16 mouse cellular contexts compared by ENCODE assay signal in the genomic region with DNA sequence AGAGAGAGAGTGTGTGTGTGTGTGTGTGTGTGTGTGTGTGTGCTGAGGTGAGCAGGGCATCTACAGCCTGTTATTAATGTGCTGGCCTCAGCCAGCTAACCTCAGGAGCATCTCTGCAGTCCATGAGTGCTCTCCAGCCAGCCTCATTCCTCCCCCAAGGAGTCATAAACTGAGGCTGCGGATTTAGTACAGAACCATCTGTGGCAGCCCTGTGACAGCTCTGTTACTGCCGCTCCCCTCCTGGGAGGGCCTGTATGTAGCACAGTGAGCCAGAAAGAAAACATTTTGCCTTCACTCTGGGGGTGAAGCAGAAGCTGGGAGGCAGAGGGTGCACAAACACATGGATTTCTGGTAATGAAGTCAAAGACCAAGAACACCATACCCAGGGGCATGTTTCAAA.
DNase-seq lines count a peak whose midpoint lies in the region; ATAC-seq and TF ChIP-seq lines count a peak whose summit lies in the region.
"Had no signal": no experiment of that assay in that cellular context is flagged by ENCODE, and none has a peak within 500 bp of the region (broad histone marks: within the 10 kb centered on the region; RNA-seq: fewer than 3 reads in every experiment).

No protein-coding gene starts in this region.

- no peaks in the 10 kb centered on the region for H3K27me3 ChIP-seq in hindbrain, embryonic 15.5 days
- no peaks in the 10 kb centered on the region for H3K27me3 ChIP-seq in hindbrain, postnatal 0 days (ENCODE audit: insufficient read depth, low read length)
- H3K27me3 ChIP-seq in limb, embryonic 11.5 days (ENCODE audit: control insufficient read depth, insufficient read depth, low read length): no peaks in the 10 kb centered on the region
- no peaks in the 10 kb centered on the region for H3K27me3 ChIP-seq in limb, embryonic 10.5 days (ENCODE audit: low read depth, poor library complexity, severe bottlenecking)
- no peaks in the 10 kb centered on the region for H3K27me3 ChIP-seq in limb, embryonic 12.5 days
- H3K27me3 ChIP-seq in heart, embryonic 12.5 days (replicated peaks): no peaks in the 10 kb centered on the region
- H3K27me3 ChIP-seq in heart, embryonic 10.5 days (ENCODE audit: insufficient read depth, poor library complexity, severe bottlenecking): no peaks in the 10 kb centered on the region
- H3K27me3 ChIP-seq: forebrain, embryonic 15.5 days; hindbrain, embryonic 13.5 days had no signal

- no peak for DNase-seq in hindbrain, postnatal 0 days (ENCODE audit: low spot score)
- peak; percentile 24 for DNase-seq in limb, embryonic 11.5 days (ENCODE audit: low spot score)
- DNase-seq in limb, embryonic 10.5 days (ENCODE audit: low spot score): no peak
- DNase-seq in embryo, embryonic 11 days: peak; percentile 18
- no peak for DNase-seq in heart, embryonic 10.5 days (ENCODE audit: low spot score)
- DNase-seq: adrenal gland, postnatal 14 days; cerebellum, postnatal 14 days; gastrocnemius, postnatal 36 days; kidney, postnatal 25 days; thymus, adult 18-20 months had no signal

- H3K36me3 ChIP-seq in hindbrain, embryonic 15.5 days: no peaks in the 10 kb centered on the region
- H3K36me3 ChIP-seq in hindbrain, postnatal 0 days (ENCODE audit: insufficient read depth, low read length): no peaks in the 10 kb centered on the region
- no peaks in the 10 kb centered on the region for H3K36me3 ChIP-seq in limb, embryonic 11.5 days (ENCODE audit: control insufficient read depth, insufficient read depth, low read length)
- no peaks in the 10 kb centered on the region for H3K36me3 ChIP-seq in limb, embryonic 10.5 days
- H3K36me3 ChIP-seq in limb, embryonic 12.5 days: no peaks in the 10 kb centered on the region
- H3K36me3 ChIP-seq in heart, embryonic 12.5 days: no peaks in the 10 kb centered on the region
- H3K36me3 ChIP-seq in heart, embryonic 10.5 days: no peaks in the 10 kb centered on the region
- H3K36me3 ChIP-seq: forebrain, embryonic 15.5 days; hindbrain, embryonic 13.5 days had no signal

- no peak overlapping the region for H3K4me2 ChIP-seq in hindbrain, embryonic 15.5 days
- no peak overlapping the region for H3K4me2 ChIP-seq in hindbrain, postnatal 0 days (ENCODE audit: low read depth, low read length)
- H3K4me2 ChIP-seq in limb, embryonic 11.5 days (ENCODE audit: low read depth, severe bottlenecking): no peak overlapping the region
- no peak overlapping the region for H3K4me2 ChIP-seq in limb, embryonic 12.5 days
- no peak overlapping the region for H3K4me2 ChIP-seq in heart, embryonic 12.5 days
- H3K4me2 ChIP-seq: forebrain, embryonic 15.5 days; hindbrain, embryonic 13.5 days had no signal

- H3K9ac ChIP-seq in hindbrain, embryonic 15.5 days: no peak overlapping the region
- H3K9ac ChIP-seq in hindbrain, postnatal 0 days (replicated peaks; ENCODE audit: low read length): no peak overlapping the region
- H3K9ac ChIP-seq in limb, embryonic 11.5 days (ENCODE audit: low read length): no peak overlapping the region
- no peak overlapping the region for H3K9ac ChIP-seq in limb, embryonic 12.5 days (replicated peaks)
- H3K9ac ChIP-seq in heart, embryonic 12.5 days: no peak overlapping the region
- H3K9ac ChIP-seq: forebrain, embryonic 15.5 days; hindbrain, embryonic 13.5 days; liver, embryonic 14.5 days had no signal

- 44% methylated on average over 2 of the region's 2 CpGs for WGBS in hindbrain, embryonic 15.5 days
- 37% methylated on average over 2 of the region's 2 CpGs for WGBS in hindbrain, postnatal 0 days
- 3% methylated on average over 2 of the region's 2 CpGs for WGBS in limb, embryonic 11.5 days
- WGBS in limb, embryonic 10.5 days: 21% methylated on average over 2 of the region's 2 CpGs
- WGBS in limb, embryonic 12.5 days: 9% methylated on average over 2 of the region's 2 CpGs
- 46% methylated on average over 2 of the region's 2 CpGs for WGBS in heart, embryonic 12.5 days
- 51% methylated on average over 2 of the region's 2 CpGs for WGBS in heart, embryonic 10.5 days

- H3K4me1 ChIP-seq in hindbrain, embryonic 15.5 days (replicated peaks): peaks cover 3% of the 10 kb centered on the region; the same call in 1 of the 2 replicates
- no peaks in the 10 kb centered on the region for H3K4me1 ChIP-seq in hindbrain, postnatal 0 days (ENCODE audit: insufficient read depth, low read length)
- no peaks in the 10 kb centered on the region for H3K4me1 ChIP-seq in limb, embryonic 11.5 days (ENCODE audit: control insufficient read depth, insufficient read depth, low read length)
- no peaks in the 10 kb centered on the region for H3K4me1 ChIP-seq in limb, embryonic 10.5 days
- H3K4me1 ChIP-seq in limb, embryonic 12.5 days (replicated peaks): peaks cover 8% of the 10 kb centered on the region
- H3K4me1 ChIP-seq in heart, embryonic 12.5 days (replicated peaks): no peaks in the 10 kb centered on the region
- no peaks in the 10 kb centered on the region for H3K4me1 ChIP-seq in heart, embryonic 10.5 days

- H3K9me3 ChIP-seq in hindbrain, embryonic 15.5 days: no peaks in the 10 kb centered on the region
- no peaks in the 10 kb centered on the region for H3K9me3 ChIP-seq in hindbrain, postnatal 0 days (ENCODE audit: low read length)
- H3K9me3 ChIP-seq in limb, embryonic 11.5 days (ENCODE audit: control insufficient read depth, low read length): no peaks in the 10 kb centered on the region
- no peaks in the 10 kb centered on the region for H3K9me3 ChIP-seq in limb, embryonic 10.5 days (replicated peaks)
- H3K9me3 ChIP-seq in limb, embryonic 12.5 days: no peaks in the 10 kb centered on the region
- H3K9me3 ChIP-seq in heart, embryonic 12.5 days (replicated peaks): no peaks in the 10 kb centered on the region
- H3K9me3 ChIP-seq in heart, embryonic 10.5 days: no peaks in the 10 kb centered on the region
- H3K9me3 ChIP-seq: forebrain, embryonic 15.5 days; hindbrain, embryonic 13.5 days had no signal

- TF ChIP-seq CTCF in hindbrain, postnatal 0 days (IDR thresholded peaks at IDR 0.05; ENCODE audit: low read depth): no peak

- no peak overlapping the region for H3K27ac ChIP-seq in hindbrain, embryonic 15.5 days (replicated peaks)
- H3K27ac ChIP-seq in hindbrain, postnatal 0 days: no peak overlapping the region
- no peak overlapping the region for H3K27ac ChIP-seq in limb, embryonic 11.5 days (replicated peaks; ENCODE audit: low read depth, low read length)
- no peak overlapping the region for H3K27ac ChIP-seq in limb, embryonic 10.5 days
- H3K27ac ChIP-seq in limb, embryonic 12.5 days: no peak overlapping the region
- no peak overlapping the region for H3K27ac ChIP-seq in heart, embryonic 12.5 days (ENCODE audit: poor library complexity, severe bottlenecking)
- no peak overlapping the region for H3K27ac ChIP-seq in heart, embryonic 10.5 days
- H3K27ac ChIP-seq: forebrain, embryonic 15.5 days; hindbrain, embryonic 13.5 days; liver, embryonic 14.5 days had no signal

- ATAC-seq in hindbrain, embryonic 15.5 days (ENCODE audit: low FRiP score, low read depth): peak; percentile 38; the same call in 1 of the 2 replicates
- ATAC-seq in hindbrain, postnatal 0 days: no peak
- ATAC-seq in limb, embryonic 11.5 days (ENCODE audit: insufficient number of reproducible peaks, low FRiP score, low TSS enrichment, low read depth): no peak
- ATAC-seq in limb, embryonic 12.5 days (ENCODE audit: insufficient number of reproducible peaks, insufficient read depth, low FRiP score, low TSS enrichment, low read depth): peak; percentile 59; the same call in 1 of the 2 replicates
- no peak for ATAC-seq in heart, embryonic 12.5 days (ENCODE audit: insufficient number of reproducible peaks, low FRiP score)
- ATAC-seq: forebrain, embryonic 15.5 days had no signal

- no peak overlapping the region for H3K4me3 ChIP-seq in hindbrain, embryonic 15.5 days
- no peak overlapping the region for H3K4me3 ChIP-seq in hindbrain, postnatal 0 days (ENCODE audit: low read length)
- H3K4me3 ChIP-seq in limb, embryonic 11.5 days (ENCODE audit: low read depth, low read length): no peak overlapping the region
- no peak overlapping the region for H3K4me3 ChIP-seq in limb, embryonic 10.5 days
- no peak overlapping the region for H3K4me3 ChIP-seq in limb, embryonic 12.5 days (replicated peaks)
- H3K4me3 ChIP-seq in heart, embryonic 12.5 days: no peak overlapping the region
- no peak overlapping the region for H3K4me3 ChIP-seq in heart, embryonic 10.5 days
- H3K4me3 ChIP-seq: forebrain, embryonic 15.5 days; hindbrain, embryonic 13.5 days had no signal

Comparison
In these comparisons a context has a peak if more than half of its experiments do, and no peak if none do; other contexts are left out.
1. ATAC-seq: peak in hindbrain, embryonic 15.5 days (single experiment) and limb, embryonic 12.5 days (single experiment); none in hindbrain, postnatal 0 days (single experiment), limb, embryonic 11.5 days (single experiment) and heart, embryonic 12.5 days (single experiment).
2. DNase-seq: peak in limb, embryonic 11.5 days (single experiment) and embryo, embryonic 11 days (single experiment); none in hindbrain, postnatal 0 days (single experiment), limb, embryonic 10.5 days (single experiment) and heart, embryonic 10.5 days (single experiment).